Mouse (Mus musculus) liver, adult (tissue): ENCODE measurements around the gene Otud7b.

Experiments used
- GATA4 ChIP-seq: IDR thresholded peaks from 2 replicates; pipeline ENCODE4 v1.6.1; 2014; ENCODE audit warnings: mild to moderate bottlenecking, low read length; ENCODE audit not compliant: insufficient replicate concordance

Otud7b gene

DNA sequence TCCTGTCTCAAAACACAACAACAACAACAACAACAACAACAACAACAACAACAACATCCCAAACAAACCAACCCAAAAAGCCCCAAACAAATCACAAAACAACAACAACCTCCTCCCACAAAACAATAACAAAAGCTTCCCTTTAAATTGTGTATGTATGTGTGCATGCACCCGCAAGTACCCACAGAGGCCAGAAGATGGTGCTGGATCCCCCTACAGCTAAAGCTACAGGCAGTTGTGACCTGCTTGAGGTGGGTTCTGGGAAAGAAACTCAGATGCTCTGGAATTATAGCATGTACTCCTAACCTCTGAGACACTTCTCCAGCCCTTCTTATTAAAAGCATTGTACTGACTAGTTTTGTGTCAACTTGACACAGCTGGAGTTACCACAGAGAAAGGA is 23.3 kb upstream of the Otud7b start:
- TF ChIP-seq GATA4, result no peak

DNA sequence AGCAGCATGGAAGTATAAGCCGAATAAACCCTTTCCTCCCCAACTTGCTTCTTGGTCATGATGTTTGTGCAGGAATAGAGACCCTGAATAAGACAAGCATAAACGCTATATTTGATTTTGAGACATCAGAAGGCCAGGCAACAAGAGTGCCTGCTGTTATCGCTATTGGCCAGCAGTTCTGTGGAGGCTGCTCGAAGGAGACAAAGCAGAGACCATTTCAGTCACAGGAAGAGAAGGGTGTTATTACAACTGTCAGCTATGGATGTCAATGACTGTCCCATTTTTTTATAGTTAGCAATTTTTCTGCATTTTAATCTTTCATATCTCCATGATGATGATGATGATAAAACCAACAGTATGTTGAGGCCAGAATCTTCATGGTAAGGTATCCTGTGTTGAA is 22.7 kb upstream of the Otud7b start:
- TF ChIP-seq GATA4, result no peak

DNA sequence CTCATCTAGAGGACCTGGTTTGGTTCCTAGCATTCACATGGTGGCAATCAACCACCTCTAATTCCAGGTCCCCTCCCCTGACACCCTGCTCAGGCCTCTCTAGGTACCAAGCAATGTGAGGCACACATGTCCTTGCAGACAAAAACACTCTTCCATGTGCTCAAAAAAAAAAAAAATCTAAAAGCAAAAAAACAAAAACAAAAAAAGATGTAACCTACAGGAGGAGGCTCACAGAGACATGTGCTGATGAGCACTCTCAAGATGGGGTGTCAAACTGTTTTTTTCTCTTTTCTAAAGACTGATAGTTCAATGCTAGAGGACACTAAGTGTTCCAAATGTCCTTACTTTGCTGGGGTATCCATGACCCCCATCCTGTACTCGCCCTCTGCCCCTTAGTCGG is 22.2 kb upstream of the Otud7b start:
- TF ChIP-seq GATA4, result no peak

DNA sequence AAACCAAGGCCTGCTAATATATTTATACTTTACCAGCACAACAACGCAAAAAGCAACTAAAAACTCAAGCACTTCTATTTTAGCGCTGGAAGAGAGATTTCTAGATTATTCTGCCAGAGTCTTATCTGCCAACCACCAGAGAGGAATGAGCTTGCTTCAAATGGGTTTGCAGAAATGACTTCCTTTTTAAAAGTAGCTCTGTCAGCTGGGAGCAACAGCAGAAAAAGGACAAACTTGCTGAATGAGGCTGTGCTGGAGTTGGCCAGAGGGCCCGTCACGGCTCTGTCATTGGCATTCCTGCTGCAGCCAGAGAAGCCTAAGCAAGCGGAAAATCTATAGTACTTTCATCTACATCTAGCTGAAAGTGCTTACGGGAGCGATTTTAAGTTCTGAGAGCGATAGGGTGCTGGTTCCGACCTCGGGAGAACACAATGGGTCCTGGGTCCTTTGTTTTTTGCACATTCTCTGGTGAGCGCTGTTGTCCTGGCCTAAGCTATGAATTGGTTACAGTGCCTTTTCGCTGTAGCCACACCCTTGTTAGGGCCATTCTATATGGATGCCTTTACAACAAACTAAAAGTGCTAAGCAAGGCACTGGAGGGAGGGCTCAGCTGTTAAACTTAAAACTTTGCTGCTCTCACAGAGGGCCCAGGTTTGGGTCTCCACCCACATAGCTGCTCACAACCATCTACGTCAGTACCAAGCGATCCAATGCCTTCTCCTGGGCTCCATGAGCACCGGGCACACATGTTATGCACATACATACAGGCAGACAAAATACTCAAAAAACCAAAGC is 21.4 kb upstream of the Otud7b start:
- TF ChIP-seq GATA4, result no peak

DNA sequence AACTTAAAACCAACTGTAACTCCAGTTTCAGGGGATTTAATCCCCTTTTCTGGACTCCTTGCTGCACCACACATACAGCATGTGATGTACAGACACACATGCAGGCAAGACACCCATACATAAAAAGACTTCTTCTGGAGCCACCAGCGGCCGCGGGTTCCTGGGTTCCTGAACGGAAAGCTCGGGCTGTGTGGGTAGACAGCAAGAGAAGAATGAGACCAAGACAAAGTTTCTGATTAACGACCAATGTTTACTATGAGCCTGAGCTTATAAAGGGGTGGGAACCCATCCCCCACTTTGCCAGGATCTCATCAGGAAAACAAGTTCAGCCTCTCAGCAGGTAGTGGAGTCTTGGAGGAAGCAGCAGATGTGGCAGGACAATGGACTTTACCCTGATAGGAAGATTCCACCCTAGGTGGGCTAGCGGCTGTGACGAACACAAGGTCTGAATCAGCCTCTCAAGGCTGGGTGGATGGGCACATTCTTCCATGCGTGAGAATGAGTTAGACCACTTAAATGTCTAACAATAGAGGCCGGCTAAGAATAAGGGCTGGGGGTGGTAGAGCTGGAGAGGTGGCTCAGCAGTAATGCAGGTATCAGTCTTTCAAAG is 20.1 kb upstream of the Otud7b start:
- no peak for TF ChIP-seq GATA4

DNA sequence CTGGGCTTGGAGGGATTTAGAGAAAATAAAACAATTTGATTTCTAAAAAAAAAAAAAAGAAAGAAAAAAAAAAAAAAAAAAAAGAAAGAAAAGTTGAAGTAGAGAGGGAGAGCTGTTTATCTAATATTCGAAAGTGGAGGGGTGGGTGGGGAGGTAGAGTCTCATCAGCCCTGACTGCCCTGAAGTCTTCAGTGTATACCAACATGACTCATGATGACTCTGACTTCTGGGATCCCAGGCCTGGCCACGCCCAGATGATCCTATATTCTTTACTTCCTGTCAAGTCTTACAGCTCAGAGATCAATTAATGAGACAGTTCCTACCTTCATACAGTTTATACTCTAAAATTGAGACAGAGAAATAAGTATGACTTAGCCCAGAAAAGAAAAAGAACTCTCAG is 17.1 kb upstream of the Otud7b start:
- TF ChIP-seq GATA4, result no peak

DNA sequence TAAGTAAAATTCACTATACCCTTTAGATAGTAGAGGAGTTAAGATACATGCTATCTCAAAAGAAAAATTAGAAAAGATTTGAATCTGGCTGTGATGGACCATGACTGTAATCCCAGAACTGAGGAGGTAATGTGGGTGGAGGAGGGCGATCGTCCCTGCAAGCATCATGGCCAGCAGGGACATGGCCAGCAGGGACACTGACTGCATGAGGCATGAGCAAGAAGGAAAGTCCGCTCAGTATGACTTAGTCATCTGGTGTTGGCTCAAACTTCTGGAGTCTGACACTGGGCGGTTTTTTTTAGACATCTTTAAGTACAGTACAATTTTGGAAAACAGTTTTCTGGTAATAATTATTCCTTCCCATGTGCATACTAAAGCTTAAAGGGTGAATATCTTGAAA is 16.5 kb upstream of the Otud7b start:
- TF ChIP-seq GATA4, result no peak

DNA sequence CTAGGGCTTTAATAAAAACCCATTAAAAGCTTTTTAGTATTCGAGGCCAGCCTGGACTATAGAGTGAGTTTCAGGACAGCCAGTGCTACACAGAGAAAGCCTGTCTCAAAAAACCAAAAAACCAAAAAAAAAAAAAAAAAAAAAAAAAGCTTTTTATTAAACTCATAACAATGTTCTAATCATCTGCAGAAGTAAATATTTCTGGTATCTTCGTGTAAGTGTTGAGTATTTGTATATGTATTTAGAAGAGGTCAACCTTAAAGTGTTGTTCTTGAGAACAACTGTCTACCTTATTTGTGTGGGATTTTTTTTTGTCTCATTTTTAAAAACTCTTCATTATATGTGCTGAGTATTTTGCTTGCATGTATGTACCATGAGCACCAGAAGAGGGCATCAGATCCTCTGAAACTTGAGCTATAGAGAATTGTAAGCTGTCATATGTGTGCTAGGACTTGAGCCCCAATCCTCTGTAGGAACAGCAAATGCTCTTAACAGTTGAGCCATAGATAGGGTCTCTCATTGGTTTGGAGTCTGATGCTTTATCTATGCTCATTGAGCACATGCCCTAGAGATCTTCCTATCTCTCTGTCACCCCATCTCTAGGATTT is 14.3 kb upstream of the Otud7b start:
- TF ChIP-seq GATA4, result no peak

DNA sequence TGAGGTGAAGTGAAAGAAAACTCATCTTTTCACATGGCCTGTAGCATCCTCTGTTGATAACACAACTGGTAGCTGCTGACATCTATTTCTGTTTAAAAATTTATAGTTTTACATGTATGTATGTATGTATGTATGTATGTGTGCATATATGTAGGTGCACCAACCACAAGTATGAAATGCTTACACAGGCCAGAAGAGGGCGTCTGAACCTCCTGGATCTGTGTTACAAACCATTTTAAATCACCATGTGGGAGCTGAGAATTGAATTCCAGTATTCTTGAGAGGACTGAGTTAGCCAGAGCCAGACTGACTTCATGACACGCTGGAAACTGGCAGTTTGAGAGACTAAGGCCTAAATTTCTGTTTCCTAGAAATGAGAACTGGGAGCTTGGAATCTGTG is 13.2 kb upstream of the Otud7b start:
- no peak for TF ChIP-seq GATA4

DNA sequence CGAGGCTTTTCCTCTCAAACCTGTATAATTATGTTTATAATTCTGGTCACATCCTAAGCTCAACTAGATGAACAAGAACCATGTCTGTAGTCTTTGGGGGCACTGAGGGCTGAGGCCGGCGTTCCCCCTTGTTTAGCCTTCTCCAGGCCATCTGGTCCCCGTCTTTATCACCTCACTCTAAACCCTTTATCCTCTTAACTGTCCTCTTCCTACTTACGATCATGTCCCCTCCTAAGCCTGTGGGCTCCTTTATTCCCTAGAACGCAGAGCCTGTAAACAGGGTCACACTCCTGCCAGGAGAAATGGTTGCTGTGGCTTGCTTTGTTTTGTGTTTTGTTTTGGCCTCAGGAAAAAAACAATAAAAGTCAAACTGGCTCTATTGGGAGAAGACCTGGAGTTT is 12.4 kb upstream of the Otud7b start:
- no peak for TF ChIP-seq GATA4

DNA sequence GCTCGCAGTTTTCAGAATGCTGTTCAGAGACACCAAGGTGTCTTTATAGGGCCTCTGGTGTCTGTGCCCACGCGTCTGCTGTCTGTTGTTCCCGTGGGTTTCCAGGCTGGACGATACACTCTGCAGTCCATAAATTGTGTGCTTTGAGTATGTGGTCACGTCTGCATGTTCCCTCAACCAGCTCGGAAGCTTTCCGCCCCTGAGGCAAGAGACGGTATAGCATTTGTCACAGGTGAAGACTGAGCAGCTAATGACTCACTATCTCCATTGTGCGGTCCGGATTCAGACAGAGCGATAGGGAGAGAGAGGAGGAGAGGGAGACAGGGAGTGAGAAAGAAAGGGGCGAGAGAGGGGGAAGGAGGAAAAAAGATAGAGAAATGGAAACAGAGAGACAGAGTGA is 10.8 kb upstream of the Otud7b start:
- TF ChIP-seq GATA4, result no peak

DNA sequence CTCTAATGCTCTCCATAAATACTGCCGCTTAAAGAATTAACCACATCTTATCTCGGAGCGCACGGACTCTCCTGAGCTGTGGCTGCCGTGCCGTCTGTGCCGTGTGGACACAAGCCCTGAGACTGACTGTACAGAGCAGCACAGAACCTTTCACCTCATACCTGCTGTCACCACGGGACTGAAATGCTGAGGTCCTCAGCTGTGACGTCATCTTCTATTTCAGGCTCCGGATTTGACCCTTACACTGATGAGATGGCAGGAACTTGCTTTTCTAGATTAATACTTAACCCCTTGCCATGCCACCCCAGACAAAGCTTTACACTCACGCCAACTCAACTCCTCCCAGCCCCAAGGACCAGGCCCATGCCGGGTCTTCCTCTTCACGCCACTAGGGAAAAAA is 10.1 kb upstream of the Otud7b start:
- TF ChIP-seq GATA4, result peak; percentile 37; the same call in 1 of the 2 replicates

DNA sequence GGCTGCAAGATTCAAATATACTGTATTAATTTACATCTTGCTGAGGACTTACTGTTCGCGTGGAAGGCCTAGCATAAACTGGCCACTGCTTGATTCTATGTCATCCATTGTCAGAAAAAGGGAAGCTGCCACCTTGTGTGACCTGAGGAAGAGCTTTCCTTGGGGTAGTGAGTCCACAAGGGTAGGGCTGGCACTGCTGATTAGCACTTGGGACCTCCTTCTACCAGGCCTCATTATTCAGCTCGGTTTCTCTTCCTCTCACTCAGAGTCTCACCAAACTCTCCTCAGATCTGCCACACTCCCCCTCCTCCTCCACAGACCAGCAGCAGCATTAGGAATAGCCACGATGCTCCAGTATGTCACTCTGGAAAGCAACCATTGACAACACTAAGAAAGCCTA is 6.2 kb upstream of the Otud7b start:
- TF ChIP-seq GATA4, result no peak

DNA sequence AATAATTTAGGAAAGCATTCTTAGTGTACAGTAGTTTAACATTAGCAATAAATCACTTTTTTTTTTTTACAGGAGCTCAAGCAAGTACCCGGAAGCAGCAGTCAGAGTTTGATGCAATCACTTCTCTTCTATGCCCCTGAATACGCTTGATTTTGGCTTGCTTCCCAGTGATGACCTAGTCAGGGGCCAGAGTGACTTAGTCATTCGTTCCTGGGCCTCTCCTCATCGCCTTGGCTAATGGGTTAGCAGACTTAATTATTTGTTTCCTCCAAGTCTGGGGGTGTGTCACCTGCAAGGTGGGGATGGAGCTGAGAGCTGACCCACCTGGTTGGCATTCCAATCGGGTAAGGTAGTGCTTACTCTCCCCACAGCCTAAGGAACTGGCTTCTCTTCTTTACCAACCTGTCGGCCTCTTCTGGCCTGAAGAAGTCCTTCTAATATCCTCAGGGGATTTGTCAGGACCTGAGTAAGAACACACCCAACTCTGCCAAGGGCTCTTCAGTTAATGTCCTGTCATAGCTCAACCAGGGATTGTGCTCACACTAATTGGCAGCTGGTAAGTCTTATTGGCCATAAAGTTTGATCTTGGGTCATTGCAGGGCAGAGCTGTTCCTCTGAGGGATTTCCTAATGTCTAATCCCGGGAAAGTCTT is 5.6 kb upstream of the Otud7b start:
- no peak for TF ChIP-seq GATA4

DNA sequence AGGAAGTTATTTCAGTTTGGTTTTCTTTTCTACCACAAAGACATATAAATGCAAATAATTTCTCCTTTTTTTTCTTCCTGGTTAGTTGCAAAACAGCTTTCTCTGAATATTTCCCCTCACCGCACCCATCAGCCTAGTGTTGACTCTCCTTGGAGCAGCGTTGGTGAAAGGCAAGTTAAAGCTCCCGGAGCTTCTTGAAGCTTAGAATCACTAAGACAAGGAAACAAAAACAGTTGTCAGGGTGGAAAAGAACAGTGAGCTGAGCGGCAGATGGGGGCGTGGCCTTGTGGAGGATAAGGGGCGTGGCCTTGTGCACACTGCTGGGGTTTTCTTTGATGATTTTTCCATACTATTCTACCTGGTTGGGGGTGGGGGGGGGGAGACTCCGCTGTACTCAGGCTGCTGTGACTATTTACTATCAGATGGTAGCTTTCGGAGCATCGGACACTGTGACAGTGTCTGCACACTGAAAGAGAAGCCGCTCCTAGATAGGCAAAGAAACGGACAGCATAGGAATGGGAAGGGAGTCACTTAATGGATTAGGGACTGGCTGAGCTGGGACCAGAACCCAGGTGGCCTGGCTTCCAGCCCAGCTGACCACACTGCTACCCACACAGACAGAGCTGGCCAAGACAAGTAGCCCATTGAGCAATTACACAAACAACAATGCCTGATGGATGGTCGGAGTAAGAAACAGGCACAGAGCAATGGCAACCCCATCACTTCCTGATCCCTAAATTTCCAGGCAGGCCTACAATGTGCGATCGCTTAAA is 2.0 kb upstream of the Otud7b start:
- TF ChIP-seq GATA4, result no peak

DNA sequence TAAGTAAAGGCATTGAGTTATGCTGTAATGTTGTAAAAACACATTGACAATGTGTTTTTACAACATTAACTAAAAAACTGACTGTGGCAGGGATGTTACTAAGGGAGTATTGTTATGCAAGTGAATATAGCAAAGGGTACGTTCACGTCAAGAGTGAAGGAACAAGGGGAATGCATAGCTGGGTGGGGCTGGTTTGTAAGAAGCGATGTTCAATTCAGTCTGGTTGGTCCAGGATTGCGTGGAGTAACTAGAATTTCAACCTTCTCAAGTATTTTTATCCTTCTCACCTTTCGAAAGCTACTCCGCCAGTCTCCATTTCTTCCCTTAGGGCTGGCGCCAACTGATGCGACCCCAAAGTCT is 446 bp upstream of the Otud7b start:
- TF ChIP-seq GATA4, result no peak

DNA sequence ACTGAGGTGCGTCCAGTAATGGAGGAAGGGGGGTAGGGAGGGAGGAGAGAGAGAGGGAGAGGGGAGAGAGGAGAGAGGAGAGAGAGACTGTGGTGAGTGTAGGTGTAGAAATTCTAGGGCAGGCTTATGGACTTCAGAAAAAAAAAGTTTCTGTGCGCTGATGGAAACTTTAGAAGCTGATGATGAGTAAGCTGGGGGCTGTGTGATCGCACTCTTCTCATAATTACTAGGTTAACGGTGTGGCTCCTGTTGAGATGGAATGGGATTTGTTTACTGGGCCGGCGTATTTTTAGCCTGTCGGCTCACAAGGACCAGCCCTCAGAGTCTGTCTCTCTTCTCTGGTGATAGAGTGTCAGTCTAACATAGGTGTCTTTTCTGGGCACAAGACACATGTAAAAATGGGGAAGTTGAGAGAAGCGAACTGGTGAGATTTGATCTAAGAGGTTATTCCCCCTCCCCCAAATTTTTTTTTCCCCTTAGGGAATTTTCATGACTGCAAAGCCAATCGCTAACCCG is 963 bp downstream of the Otud7b start:
- TF ChIP-seq GATA4, result no peak
